Mouse (Mus musculus) E14TG2a.4 (cell line): ENCODE data around the gene Cntnap5a.

Experiments
- CTCF ChIP-seq: conservative IDR thresholded peaks from 2 replicates; pipeline ENCODE4 v1.5.1; 2014; ENCODE audit warnings: low read length
- NANOG ChIP-seq: IDR thresholded peaks from 2 replicates; pipeline ENCODE4 v1.6.1; 2014; ENCODE audit warnings: borderline replicate concordance, low read length, mixed read lengths
- POU5F1 ChIP-seq: IDR thresholded peaks from 2 replicates; pipeline ENCODE4 v1.6.1; 2014; ENCODE audit warnings: low read length, borderline replicate concordance

GRCm38 (mm10) chr1:116108381-116108780 is 423.8 kb downstream of the Cntnap5a start:
- TF ChIP-seq CTCF (no peak), POU5F1 (no peak), NANOG (no peak)
